9 mouse cellular contexts compared by ENCODE assay signal in the genomic region with DNA sequence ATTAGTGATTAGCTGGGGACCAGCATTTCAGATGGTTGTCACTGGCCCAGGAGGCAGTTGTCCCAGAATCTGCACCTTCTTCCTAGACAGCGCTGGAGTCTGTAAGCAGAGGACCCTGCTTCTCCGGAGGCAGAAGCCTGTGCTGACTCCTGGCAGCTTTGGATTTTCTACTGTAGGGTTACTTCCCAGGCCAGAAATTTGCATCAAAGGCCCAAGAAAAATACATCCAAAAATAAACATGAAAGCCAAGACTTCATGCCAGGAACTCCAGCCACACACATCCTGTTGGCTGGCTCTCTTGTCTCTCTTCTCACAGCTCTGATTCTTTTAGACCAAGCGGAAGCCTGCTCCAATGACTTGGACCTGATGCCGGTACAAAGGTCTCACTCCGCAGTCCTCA.
DNase-seq lines count a peak whose midpoint lies in the region; ATAC-seq lines count a peak whose summit lies in the region.
"Had no signal": no experiment of that assay in that cellular context is flagged by ENCODE, and none has a peak within 500 bp of the region (broad histone marks: within the 10 kb centered on the region; RNA-seq: fewer than 3 reads in every experiment).

No protein-coding gene starts in this region.

- no peak overlapping the region for H3K4me3 ChIP-seq in embryonic facial prominence, embryonic 13.5 days
- H3K4me3 ChIP-seq in embryonic facial prominence, embryonic 10.5 days: no peak overlapping the region
- H3K4me3 ChIP-seq in heart, embryonic 13.5 days: peak overlapping the region; percentile 41

- H3K9ac ChIP-seq in embryonic facial prominence, embryonic 13.5 days: 0 out of 2 replicates have a peak overlapping the region, but pooled peaks have one; percentile 2
- peak overlapping the region; percentile 71 for H3K9ac ChIP-seq in heart, embryonic 13.5 days

- H3K36me3 ChIP-seq in embryonic facial prominence, embryonic 13.5 days: no peaks in the 10 kb centered on the region
- no peaks in the 10 kb centered on the region for H3K36me3 ChIP-seq in embryonic facial prominence, embryonic 10.5 days (replicated peaks)
- no peaks in the 10 kb centered on the region for H3K36me3 ChIP-seq in heart, embryonic 13.5 days

- intact Hi-C loops in left cerebral cortex, postnatal 4 days (cut with DNase I): no loop called here

- H3K4me2 ChIP-seq in embryonic facial prominence, embryonic 13.5 days: no peak overlapping the region
- H3K4me2 ChIP-seq in heart, embryonic 13.5 days: peak overlapping the region; percentile 68

- WGBS in embryonic facial prominence, embryonic 13.5 days: 87% methylated on average over 5 of the region's 5 CpGs
- WGBS in embryonic facial prominence, embryonic 10.5 days: 84% methylated on average over 5 of the region's 5 CpGs
- 34% methylated on average over 5 of the region's 5 CpGs for WGBS in heart, embryonic 13.5 days

- no peak for ATAC-seq in embryonic facial prominence, embryonic 13.5 days (ENCODE audit: insufficient number of reproducible peaks, insufficient read depth, low FRiP score, low TSS enrichment, low read depth)
- no peak for ATAC-seq in heart, embryonic 13.5 days (ENCODE audit: extremely low read depth, insufficient number of reproducible peaks, low FRiP score, low TSS enrichment)
- ATAC-seq: CD4-positive, CD25-positive, alpha-beta regulatory T cell, adult 4 months had no signal

- H3K27ac ChIP-seq in embryonic facial prominence, embryonic 13.5 days: no peak overlapping the region
- no peak overlapping the region; the same call in 1 of the 2 replicates for H3K27ac ChIP-seq in embryonic facial prominence, embryonic 10.5 days (replicated peaks)
- peak overlapping the region; percentile 60 for H3K27ac ChIP-seq in heart, embryonic 13.5 days (replicated peaks)

- DNase-seq in embryonic facial prominence, embryonic 10.5 days (ENCODE audit: low spot score): no peak
- peak; percentile 47 for DNase-seq in adrenal gland, postnatal 14 days
- peak; percentile 58 for DNase-seq in kidney, postnatal 10 days
- DNase-seq in layer of hippocampus, adult 9-10 months (ENCODE audit: low spot score): no peak
- DNase-seq in thymus, postnatal 10 days (ENCODE audit: low spot score in 2 of 2): no peak
- no peak for DNase-seq in left cerebral cortex, postnatal 4 days

- no peaks in the 10 kb centered on the region for H3K9me3 ChIP-seq in embryonic facial prominence, embryonic 13.5 days
- no peaks in the 10 kb centered on the region for H3K9me3 ChIP-seq in embryonic facial prominence, embryonic 10.5 days
- no peaks in the 10 kb centered on the region for H3K9me3 ChIP-seq in heart, embryonic 13.5 days

- H3K27me3 ChIP-seq in embryonic facial prominence, embryonic 13.5 days: no peaks in the 10 kb centered on the region
- no peaks in the 10 kb centered on the region for H3K27me3 ChIP-seq in embryonic facial prominence, embryonic 10.5 days (replicated peaks; ENCODE audit: low read depth, poor library complexity, severe bottlenecking)
- no peaks in the 10 kb centered on the region for H3K27me3 ChIP-seq in heart, embryonic 13.5 days (replicated peaks)

- H3K4me1 ChIP-seq in embryonic facial prominence, embryonic 13.5 days: peaks cover 18% of the 10 kb centered on the region
- H3K4me1 ChIP-seq in embryonic facial prominence, embryonic 10.5 days: peaks cover 32% of the 10 kb centered on the region
- H3K4me1 ChIP-seq in heart, embryonic 13.5 days: peaks cover 40% of the 10 kb centered on the region

Comparison
In these comparisons a context has a peak if more than half of its experiments do, and no peak if none do; other contexts are left out.
1. DNase-seq: peak in adrenal gland, postnatal 14 days (single experiment) and kidney, postnatal 10 days (single experiment); none in embryonic facial prominence, embryonic 10.5 days (single experiment), layer of hippocampus, adult 9-10 months (single experiment), thymus, postnatal 10 days (0 of 2) and left cerebral cortex, postnatal 4 days (single experiment).